Mouse (Mus musculus) hematopoietic multipotent progenitor cell, adult 10-12 weeks (in vitro differentiated cells): ENCODE measurements around the gene Gtf3c5. TPM values are rescaled to one million over a fixed set of nuclear protein-coding genes. Genes with fewer than 3 reads are reported as not detected.

Source experiments
- polyA plus RNA-seq: library from polyadenylated mRNA; stranded (reverse); fragments of >175 nt; gene quantifications from 2 replicates; pipeline ENCODE4 v1.2.3, GENCODE M21; 2012; ENCODE audit warnings: low replicate concordance

Gtf3c5 gene
- 6.3 and 11.3 TPM in 2 replicates for polyA plus RNA-seq

DNA sequence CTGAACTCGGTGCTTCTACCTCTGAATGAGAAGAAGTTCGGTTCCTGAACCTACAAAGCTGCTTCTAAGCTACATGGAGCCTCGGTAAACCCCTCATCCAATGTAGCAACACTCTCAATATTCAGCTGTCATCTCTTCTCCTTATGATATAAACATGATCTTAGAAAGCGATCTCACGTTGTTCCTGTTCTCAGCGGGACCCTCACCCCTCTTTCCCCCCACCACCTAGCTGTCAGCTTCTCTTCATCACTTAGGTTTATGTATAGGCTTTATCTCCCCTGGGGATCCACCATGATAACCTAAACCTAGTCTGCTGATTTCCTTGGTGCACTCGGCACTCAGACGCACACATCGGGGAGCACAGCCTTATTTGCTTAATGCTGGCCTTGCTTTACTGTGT, at the start of gene Gtf3c5:
TSS of gene Gtf3c5 (minus strand) at position 101 of the 400 bp plus-strand sequence.

GRCm38 (mm10) chr2:28621664-28622171, 38.2 kb upstream of the Gtf3c5 start, which contains the start of gene Gfi1b:
Gene Gfi1b (minus strand): TSS chr2:28621982.

DNA sequence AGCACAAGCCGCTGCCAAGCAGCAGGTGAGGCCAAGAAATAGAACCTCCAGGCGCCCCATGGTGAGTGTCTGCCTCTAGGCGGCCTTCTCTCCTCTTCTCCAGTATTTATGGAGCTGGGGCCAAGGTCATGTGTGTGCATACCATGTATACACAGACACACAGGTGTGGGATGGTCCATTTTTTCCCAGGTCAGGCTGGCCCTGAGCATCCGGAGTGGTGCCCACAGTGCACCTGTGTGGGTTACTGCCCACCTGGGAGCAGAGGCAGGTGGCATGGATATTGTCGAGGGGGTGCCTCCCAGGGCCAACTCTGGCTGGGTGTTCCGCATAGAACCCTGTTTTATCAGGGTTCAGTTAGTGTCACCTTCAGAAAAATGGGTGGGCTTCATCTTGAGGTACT, 20.2 kb downstream of the Gtf3c5 start, which contains the start of gene Cel:
TSS of gene Cel (minus strand) at position 101 of the 400 bp plus-strand sequence.

Other genes with a start within 250 kb of the Gtf3c5 start
- gene Ppp1r26, start 137.0 kb downstream of the Gtf3c5 start, polyA plus RNA-seq = 0.18 and 0.24 TPM in 2 replicates
- not detected in 2 replicates for gene 1700007K13Rik, start 117.4 kb downstream of the Gtf3c5 start, polyA plus RNA-seq
- gene Mrps2, start 115.7 kb downstream of the Gtf3c5 start, polyA plus RNA-seq = 19.1 and 30.2 TPM in 2 replicates
- 2.6 and 2.7 TPM in 2 replicates for gene Gbgt1, start 86.9 kb downstream of the Gtf3c5 start, polyA plus RNA-seq
- gene Gm10134, start 77.7 kb downstream of the Gtf3c5 start, polyA plus RNA-seq = 0.44 TPM in 1 of 2 replicates, not detected in the other
- gene Ralgds, start 70.6 kb downstream of the Gtf3c5 start, polyA plus RNA-seq = 31.7 and 33.8 TPM in 2 replicates
- 0.48 TPM in 1 of 2 replicates, not detected in the other for gene Cel, start 20.3 kb downstream of the Gtf3c5 start, polyA plus RNA-seq
- 2.2 and 37.9 TPM in 2 replicates for gene Gfi1b, start 38.2 kb upstream of the Gtf3c5 start, polyA plus RNA-seq
- gene Tsc1, start 57.5 kb upstream of the Gtf3c5 start, polyA plus RNA-seq = 3.1 and 7.3 TPM in 2 replicates
- 0.58 and 0.88 TPM in 2 replicates for gene Spaca9, start 116.0 kb upstream of the Gtf3c5 start, polyA plus RNA-seq
- 0.72 and 1.2 TPM in 2 replicates for gene Ak8, start 116.4 kb upstream of the Gtf3c5 start, polyA plus RNA-seq